Mouse (Mus musculus) C2C12 (cell line): Measurements from ENCODE around the gene Tmem258. TPM values are rescaled to one million over a fixed set of nuclear protein-coding genes. Genes with fewer than 3 reads are reported as not detected.

Source experiments
- H3K27me3 ChIP-seq: one replicate; pipeline ENCODE4 v1.6.1; 2011; ENCODE audit not compliant: control insufficient read depth, insufficient read depth, insufficient read length
- H3K36me3 ChIP-seq: one replicate; pipeline ENCODE4 v1.6.1; 2011; ENCODE audit not compliant: control insufficient read depth, insufficient read depth
- H3K4me3 ChIP-seq: one replicate; pipeline ENCODE4 v1.5.1; 2011; ENCODE audit warnings: mild to moderate bottlenecking, control low read depth; ENCODE audit not compliant: poor library complexity, insufficient read depth, severe bottlenecking
- H3K79me2 ChIP-seq: one replicate; pipeline ENCODE4 v1.6.1; 2011; ENCODE audit not compliant: control insufficient read depth, insufficient read depth
- H3K79me3 ChIP-seq: one replicate; pipeline ENCODE4 v1.6.1; 2011; ENCODE audit warnings: low read depth, control low read depth
- H3ac ChIP-seq: one replicate; pipeline ENCODE3; 2011; ENCODE audit warnings: low read depth; ENCODE audit not compliant: control insufficient read depth, insufficient read length
- CEBPB ChIP-seq: IDR thresholded peaks from one replicate; pipeline ENCODE4 v1.6.1; 2011; ENCODE audit warnings: low read depth, mild to moderate bottlenecking, control low read depth, moderate library complexity
- CTCF ChIP-seq: IDR thresholded peaks from one replicate; pipeline ENCODE4 v1.5.1; 2011; ENCODE audit not compliant: control insufficient read depth, insufficient read depth, insufficient read length
- FOSL1 ChIP-seq: IDR thresholded peaks from one replicate; pipeline ENCODE4 v1.8.0; 2011; ENCODE audit warnings: mild to moderate bottlenecking, low read length; ENCODE audit not compliant: poor library complexity, insufficient read depth, severe bottlenecking
- MAX ChIP-seq: IDR thresholded peaks from one replicate; pipeline ENCODE4 v1.6.1; 2011; ENCODE audit warnings: mild to moderate bottlenecking, control low read depth
- MYOD1 ChIP-seq: IDR thresholded peaks from one replicate; pipeline ENCODE4 v1.6.1; 2011; ENCODE audit warnings: low read depth; ENCODE audit not compliant: control insufficient read depth, insufficient read length
- MYOG ChIP-seq: IDR thresholded peaks from one replicate; pipeline ENCODE4 v1.6.1; 2011; ENCODE audit not compliant: control insufficient read depth, insufficient read length; ENCODE audit errors: extremely low read depth
- USF1 ChIP-seq: IDR thresholded peaks from one replicate; pipeline ENCODE4 v1.6.1; 2011; ENCODE audit warnings: low read depth, mild to moderate bottlenecking, control low read depth, moderate library complexity
- polyA plus RNA-seq: library from polyadenylated mRNA; unstranded; fragments of >200 nt; fragmentation: generic; extraction: Trizol; gene quantifications from one replicate; pipeline ENCODE4 v1.2.1, GENCODE M21; 2012; ENCODE audit warnings: missing spikeins

The Tmem258 gene
- polyA plus RNA-seq, 1 experiment = 339 TPM

DNA sequence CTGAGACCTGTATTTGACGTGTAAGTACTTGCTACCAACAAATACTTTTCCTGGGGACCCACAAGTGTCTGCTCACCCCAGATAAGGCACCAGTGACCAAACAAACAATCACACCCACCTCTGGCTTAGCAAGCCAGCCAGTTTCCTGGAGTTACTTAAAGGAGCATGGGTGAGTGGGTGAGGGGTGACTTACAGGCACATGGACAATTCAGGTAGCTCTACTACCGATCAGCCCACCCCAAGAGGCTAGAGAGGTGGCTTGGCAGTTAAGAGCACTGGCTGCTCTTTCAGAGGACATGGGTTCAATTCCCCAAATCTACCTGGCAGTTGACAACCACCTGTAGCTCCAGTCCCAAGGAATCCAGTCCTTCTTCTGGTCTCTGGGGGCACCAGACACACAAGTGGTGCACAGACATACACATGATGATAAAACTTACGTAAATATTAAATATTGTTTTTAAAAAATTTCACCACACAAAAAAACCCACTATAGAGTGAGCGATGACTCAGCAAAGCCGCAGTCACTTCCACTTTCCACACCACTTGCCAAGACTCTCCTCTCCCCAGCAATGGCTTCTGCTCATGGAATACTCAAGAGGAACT is 30.6 kb upstream of the Tmem258 start:
- TF ChIP-seq USF1 (no peak), FOSL1 (peak; percentile 43)
- H3K27me3 ChIP-seq = no peaks in the 10 kb centered on the region

DNA sequence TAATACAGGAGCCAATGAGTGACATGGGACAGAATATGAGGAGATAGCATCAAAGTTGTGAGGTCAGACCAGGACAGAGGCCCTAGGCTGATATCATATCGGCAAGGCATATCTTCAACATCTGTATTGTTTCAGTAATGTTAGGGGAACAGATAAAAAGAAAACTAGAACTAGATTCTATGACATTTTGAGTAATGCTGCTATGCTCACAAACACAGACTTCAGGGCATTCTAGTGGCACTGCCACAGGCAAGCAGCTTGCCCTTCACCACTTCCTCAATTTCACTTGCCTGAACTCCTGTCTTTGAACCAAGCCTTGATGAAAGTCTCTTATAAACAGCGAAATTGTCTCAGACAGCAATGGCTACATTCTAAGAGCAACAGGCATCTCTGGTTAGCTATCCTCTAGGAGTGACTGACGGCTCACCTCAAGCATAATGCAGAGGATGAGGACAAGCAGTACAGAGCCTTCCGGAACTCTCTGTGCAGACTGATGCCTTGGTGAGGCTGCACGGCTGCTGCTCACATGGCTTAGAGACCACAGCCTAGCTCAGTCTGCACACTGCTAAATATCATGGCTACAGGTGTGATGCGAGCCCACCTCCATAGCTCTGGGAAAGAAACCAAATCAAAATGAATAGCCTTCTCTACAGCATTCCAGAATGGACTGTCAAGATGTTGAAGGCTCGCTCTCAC is 29.8 kb upstream of the Tmem258 start:
- TF ChIP-seq MYOG (no peak), FOSL1 (no peak), MAX (no peak)
- H3K79me2 ChIP-seq = no peaks in the 10 kb centered on the region
- no peak overlapping the region for H3K4me3 ChIP-seq
- H3K27me3 ChIP-seq = no peaks in the 10 kb centered on the region
- H3K79me3 ChIP-seq = no peaks in the 10 kb centered on the region
- no peaks in the 10 kb centered on the region for H3K36me3 ChIP-seq
- H3ac ChIP-seq = no peak overlapping the region

More for the DNA sequence above, 30.6 kb upstream of the Tmem258 start:
- Histone ChIP-seq H3K79me3 (no peaks in the 10 kb centered on the region), H3K4me3 (no peak overlapping the region), H3K36me3 (no peaks in the 10 kb centered on the region), H3ac (no peak overlapping the region), H3K79me2 (no peaks in the 10 kb centered on the region)

DNA sequence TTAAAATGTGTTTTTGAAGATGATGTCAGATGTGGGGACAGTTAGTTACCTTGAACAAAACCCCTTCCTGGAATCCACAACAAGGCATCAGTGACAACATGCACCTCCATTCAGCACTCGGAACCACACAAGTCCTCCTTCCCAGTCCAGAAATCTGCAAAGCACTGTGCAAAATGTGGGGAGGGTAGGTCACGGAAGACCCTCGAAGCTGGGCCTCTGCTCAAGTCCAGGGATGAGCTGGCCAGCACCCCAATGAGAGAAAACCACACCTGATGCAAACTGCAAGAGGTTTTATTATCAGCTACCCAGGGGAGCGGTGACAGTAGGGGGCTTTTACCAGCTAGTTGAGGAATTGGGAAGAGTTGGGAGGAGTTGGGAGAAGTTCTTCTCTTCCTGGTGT is 28.9 kb upstream of the Tmem258 start:
- H3K36me3 ChIP-seq = no peaks in the 10 kb centered on the region
- H3K4me3 ChIP-seq = no peak overlapping the region
- TF ChIP-seq MYOD1 (no peak), CEBPB (no peak), FOSL1 (no peak), MAX (no peak)
- no peaks in the 10 kb centered on the region for H3K79me2 ChIP-seq
- H3ac ChIP-seq = no peak overlapping the region
- H3K79me3 ChIP-seq = no peaks in the 10 kb centered on the region
- H3K27me3 ChIP-seq = no peaks in the 10 kb centered on the region

DNA sequence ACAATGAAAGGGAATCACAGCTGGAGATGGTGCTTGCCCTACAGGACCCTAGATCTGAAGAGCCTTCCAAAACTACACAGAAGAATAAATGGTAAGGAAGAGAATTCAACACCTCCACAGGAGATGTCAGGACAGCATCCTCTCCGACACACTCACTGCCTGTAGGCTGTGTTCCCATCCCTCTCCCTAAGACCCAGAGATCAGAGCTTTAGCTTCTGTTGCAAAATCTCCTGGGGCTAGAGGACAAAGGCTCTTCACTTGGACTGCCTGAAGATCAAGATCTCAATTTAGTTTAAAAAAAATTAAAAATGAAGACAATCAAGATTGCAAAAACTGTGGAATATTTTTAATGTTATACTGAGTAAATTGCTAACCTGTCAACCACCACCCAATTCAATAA is 27.3 kb upstream of the Tmem258 start:
- TF ChIP-seq CTCF (no peak), CEBPB (no peak)
- no peak overlapping the region for H3ac ChIP-seq
- no peak overlapping the region for H3K4me3 ChIP-seq
- H3K79me3 ChIP-seq = no peaks in the 10 kb centered on the region
- no peaks in the 10 kb centered on the region for H3K79me2 ChIP-seq
- H3K36me3 ChIP-seq = no peaks in the 10 kb centered on the region
- no peaks in the 10 kb centered on the region for H3K27me3 ChIP-seq

GRCm38 (mm10) chr19:10176941-10177372 is 26.9 kb upstream of the Tmem258 start:
- H3K79me2 ChIP-seq = no peaks in the 10 kb centered on the region
- H3K79me3 ChIP-seq = no peaks in the 10 kb centered on the region
- no peaks in the 10 kb centered on the region for H3K27me3 ChIP-seq
- H3K4me3 ChIP-seq = no peak overlapping the region
- no peak overlapping the region for H3ac ChIP-seq
- H3K36me3 ChIP-seq = no peaks in the 10 kb centered on the region
- TF ChIP-seq MYOG (no peak), CEBPB (no peak), MYOD1 (no peak), CTCF (no peak), MAX (no peak), USF1 (no peak), FOSL1 (no peak)

GRCm38 (mm10) chr19:10181225-10181624 is 22.6 kb upstream of the Tmem258 start:
- Histone ChIP-seq H3ac (no peak overlapping the region), H3K4me3 (no peak overlapping the region), H3K79me3 (peaks cover 13% of the 10 kb centered on the region), H3K27me3 (no peaks in the 10 kb centered on the region), H3K79me2 (peaks cover 33% of the 10 kb centered on the region), H3K36me3 (peaks cover 8% of the 10 kb centered on the region)
- no peak for TF ChIP-seq MYOD1
